Mouse (Mus musculus) liver, embryonic 16.5 days (tissue): Measurements from ENCODE around the gene 4931406C07Rik. TPM values are rescaled to one million over a fixed set of nuclear protein-coding genes. Genes with fewer than 3 reads are reported as not detected.

Experiments used
- ATAC-seq: fragments of 200-750 bp; cut with Nextera tagmentation; 2 replicates; pipeline ENCODE4 v1.8.0; 2017; ENCODE audit warnings: low read depth, mild to moderate bottlenecking, moderate number of reproducible peaks, moderate library complexity
- H3K27ac ChIP-seq: fragments of 300-500 bp; sonication (generic); 2 replicates; pipeline ENCODE4 v1.5.1; 2014; ENCODE audit warnings: mild to moderate bottlenecking, low read length
- H3K27me3 ChIP-seq: fragments of 300-500 bp; sonication (generic); 2 replicates; pipeline ENCODE4 v1.6.1; 2014; ENCODE audit warnings: low read depth, low read length, mixed read lengths; ENCODE audit not compliant: control insufficient read depth, insufficient read depth
- H3K36me3 ChIP-seq: fragments of 300-500 bp; sonication (generic); 2 replicates; pipeline ENCODE4 v1.6.1; 2014; ENCODE audit warnings: mild to moderate bottlenecking; ENCODE audit not compliant: control insufficient read depth, insufficient read depth
- H3K4me1 ChIP-seq: fragments of 300-500 bp; sonication (generic); 2 replicates; pipeline ENCODE4 v1.6.1; 2014; ENCODE audit warnings: low read depth, low read length, mixed read lengths; ENCODE audit not compliant: control insufficient read depth
- H3K4me2 ChIP-seq: fragments of 300-500 bp; sonication (generic); 2 replicates; pipeline ENCODE4 v1.6.1; 2014; ENCODE audit warnings: low read depth, low read length, mixed read lengths
- H3K4me3 ChIP-seq: fragments of 300-500 bp; sonication (generic); 2 replicates; pipeline ENCODE4 v1.5.1; 2014; ENCODE audit warnings: low read depth, mild to moderate bottlenecking, low read length
- H3K9ac ChIP-seq: fragments of 300-500 bp; sonication (generic); 2 replicates; pipeline ENCODE4 v1.6.1; 2014; ENCODE audit warnings: low read depth, low read length
- H3K9me3 ChIP-seq: fragments of 300-500 bp; sonication (generic); replicated peaks from 2 replicates; pipeline ENCODE4 v1.6.1; 2016; ENCODE audit warnings: low read length; ENCODE audit not compliant: control insufficient read depth
- WGBS: fragments of 180-500 bp; shearing (Covaris S2); extraction: QIAGEN DNeasy Blood & Tissue Kit; methylation state at CpG from one replicate; pipeline ENCODE4 v1.1.7; 2014; ENCODE audit not compliant: insufficient replicate concordance; 5-methylcytosine and 5-hydroxymethylcytosine counted together
- polyA plus RNA-seq: library from polyadenylated mRNA; unstranded; fragments of >200 nt; fragmentation: Nextera tagmentation; extraction: Ambion mirVana; gene quantifications from 2 replicates; pipeline ENCODE4 v1.2.1, GENCODE M21; 2015

The 4931406C07Rik gene
- polyA plus RNA-seq, 1 experiment from 2014 or later: 4.1 TPM

- no peak for ATAC-seq
Observed at GRCm38 (mm10) chr9:15252196-15252595, 54.1 kb downstream of the 4931406C07Rik start.

GRCm38 (mm10) chr9:15250376-15250775 is 55.9 kb downstream of the 4931406C07Rik start:
- H3K4me2 ChIP-seq: no peak overlapping the region
- H3K4me3 ChIP-seq: no peak overlapping the region
- H3K36me3 ChIP-seq: no peaks in the 10 kb centered on the region
- no peaks in the 10 kb centered on the region for H3K9me3 ChIP-seq
- H3K27ac ChIP-seq: no peak overlapping the region
- WGBS: 29% methylated on average over 7 of the region's 7 CpGs
- H3K27me3 ChIP-seq: no peaks in the 10 kb centered on the region
- no peak overlapping the region for H3K9ac ChIP-seq
- no peaks in the 10 kb centered on the region for H3K4me1 ChIP-seq
- ATAC-seq: no peak

More at GRCm38 (mm10) chr9:15252196-15252595, 54.1 kb downstream of the 4931406C07Rik start:
- Histone ChIP-seq H3K9me3 (no peaks in the 10 kb centered on the region), H3K36me3 (no peaks in the 10 kb centered on the region), H3K27ac (no peak overlapping the region), H3K9ac (no peak overlapping the region), H3K4me2 (no peak overlapping the region), H3K4me1 (no peaks in the 10 kb centered on the region), H3K4me3 (no peak overlapping the region), H3K27me3 (no peaks in the 10 kb centered on the region)
- 68% methylated on average over 7 of the region's 7 CpGs for WGBS

GRCm38 (mm10) chr9:15245319-15246075 is 60.8 kb downstream of the 4931406C07Rik start:
- Histone ChIP-seq H3K27me3 (no peaks in the 10 kb centered on the region), H3K4me2 (no peak overlapping the region), H3K36me3 (no peaks in the 10 kb centered on the region), H3K9ac (no peak overlapping the region), H3K9me3 (no peaks in the 10 kb centered on the region), H3K4me1 (no peaks in the 10 kb centered on the region), H3K27ac (no peak overlapping the region), H3K4me3 (no peak overlapping the region)
- WGBS: 51% methylated on average over 14 of the region's 14 CpGs
- 0 out of 2 replicates have a peak, but pooled peaks have one; percentile 24 for ATAC-seq

- no peak overlapping the region for H3K4me2 ChIP-seq
- no peaks in the 10 kb centered on the region for H3K9me3 ChIP-seq
- peaks cover 4% of the 10 kb centered on the region; the same call in 1 of the 2 replicates for H3K27me3 ChIP-seq
- H3K4me1 ChIP-seq: no peaks in the 10 kb centered on the region; the same call in 1 of the 2 replicates
- no peak overlapping the region for H3K9ac ChIP-seq
- no peak overlapping the region for H3K27ac ChIP-seq
- ATAC-seq: no peak
- 25% methylated on average over 1 of the region's 1 CpGs for WGBS
- H3K36me3 ChIP-seq: no peaks in the 10 kb centered on the region
- H3K4me3 ChIP-seq: no peak overlapping the region
Observed at GRCm38 (mm10) chr9:15242130-15242529, 64.1 kb downstream of the 4931406C07Rik start.

- Histone ChIP-seq H3K9me3 (no peaks in the 10 kb centered on the region), H3K4me1 (no peaks in the 10 kb centered on the region; the same call in 1 of the 2 replicates), H3K9ac (no peak overlapping the region), H3K4me3 (no peak overlapping the region), H3K4me2 (no peak overlapping the region), H3K27me3 (peaks cover 4% of the 10 kb centered on the region; the same call in 1 of the 2 replicates), H3K27ac (no peak overlapping the region), H3K36me3 (no peaks in the 10 kb centered on the region)
- ATAC-seq: peak; percentile 39; the same call in 1 of the 2 replicates
- WGBS: 43% methylated on average over 9 of the region's 9 CpGs
Observed at GRCm38 (mm10) chr9:15241596-15241939, 64.7 kb downstream of the 4931406C07Rik start.

GRCm38 (mm10) chr9:15240863-15241595 is 65.2 kb downstream of the 4931406C07Rik start:
- Histone ChIP-seq H3K4me3 (no peak overlapping the region), H3K9me3 (no peaks in the 10 kb centered on the region), H3K27ac (no peak overlapping the region), H3K36me3 (no peaks in the 10 kb centered on the region), H3K4me1 (no peaks in the 10 kb centered on the region; the same call in 1 of the 2 replicates), H3K27me3 (peaks cover 4% of the 10 kb centered on the region; the same call in 1 of the 2 replicates), H3K9ac (no peak overlapping the region), H3K4me2 (no peak overlapping the region)
- WGBS: 31% methylated on average over 6 of the region's 6 CpGs
- no peak for ATAC-seq

- Histone ChIP-seq H3K27me3 (peaks cover 4% of the 10 kb centered on the region; the same call in 1 of the 2 replicates), H3K27ac (no peak overlapping the region), H3K9ac (no peak overlapping the region), H3K4me1 (no peaks in the 10 kb centered on the region; the same call in 1 of the 2 replicates), H3K4me2 (no peak overlapping the region), H3K9me3 (no peaks in the 10 kb centered on the region), H3K36me3 (no peaks in the 10 kb centered on the region), H3K4me3 (no peak overlapping the region)
- 79% methylated on average over 6 of the region's 6 CpGs for WGBS
- ATAC-seq: no peak
Observed at GRCm38 (mm10) chr9:15240006-15240405, 66.2 kb downstream of the 4931406C07Rik start.

- Histone ChIP-seq H3K9ac (peak within 1 kb of the TSS; percentile 43; the same call in 1 of the 2 replicates), H3K27ac (no peak within 1 kb of the TSS), H3K4me3 (peak within 1 kb of the TSS; percentile 47), H3K4me2 (peak within 1 kb of the TSS; percentile 61), H3K36me3 (no peaks in the 10 kb centered on the region), H3K27me3 (peaks cover 4% of the 10 kb centered on the region; the same call in 1 of the 2 replicates), H3K9me3 (no peaks in the 10 kb centered on the region), H3K4me1 (no peaks in the 10 kb centered on the region; the same call in 1 of the 2 replicates)
- 4% methylated on average over 35 of the region's 35 CpGs for WGBS
- peak; percentile 39; the same call in 1 of the 2 replicates for ATAC-seq
Observed at GRCm38 (mm10) chr9:15239042-15239925, 67.0 kb downstream of the 4931406C07Rik start, which contains the start of gene Vstm5. TSS of gene Vstm5 (plus strand) at chr9:15239045.
